Mouse (Mus musculus): ENCODE results near the gene Ppp2r5e.

The Ppp2r5e gene

DNA sequence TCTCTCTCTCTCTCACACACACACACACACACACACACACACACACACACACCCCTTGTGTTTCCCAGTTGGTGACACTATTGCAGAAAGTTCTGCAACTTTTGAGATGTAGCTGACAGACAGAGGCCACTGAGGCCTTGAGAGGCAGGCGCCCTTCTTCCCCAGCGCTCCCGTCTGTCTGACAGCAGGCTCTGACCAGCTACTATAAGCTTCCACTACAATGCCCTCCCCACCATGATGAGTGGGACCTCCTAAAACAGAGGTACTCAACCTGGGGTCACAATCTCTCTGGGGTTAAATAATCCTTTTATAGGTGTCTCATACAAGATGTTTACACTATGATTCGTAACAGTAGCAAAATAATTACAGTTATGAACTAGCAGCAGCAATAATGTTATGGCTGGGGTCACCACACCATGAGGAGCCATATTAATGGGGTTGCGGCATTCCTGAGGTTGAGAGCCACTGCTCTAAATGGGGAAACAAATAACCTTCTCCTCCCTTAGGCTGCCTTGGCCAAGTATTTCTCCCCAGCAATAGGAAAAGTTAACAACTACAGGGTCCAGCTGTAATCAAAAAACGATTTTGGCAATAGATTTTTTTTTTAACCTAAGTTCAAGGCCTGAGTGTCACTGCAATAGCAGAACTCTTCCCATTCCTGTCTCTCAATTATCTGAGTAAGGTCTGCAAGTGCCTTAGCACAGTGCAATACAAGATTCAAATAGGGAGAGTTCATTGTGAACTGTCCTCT lies 58.2 kb downstream of the Ppp2r5e start:
- DNase-seq (ENCODE audit: low spot score in 2 of 2) = no peak

DNA sequence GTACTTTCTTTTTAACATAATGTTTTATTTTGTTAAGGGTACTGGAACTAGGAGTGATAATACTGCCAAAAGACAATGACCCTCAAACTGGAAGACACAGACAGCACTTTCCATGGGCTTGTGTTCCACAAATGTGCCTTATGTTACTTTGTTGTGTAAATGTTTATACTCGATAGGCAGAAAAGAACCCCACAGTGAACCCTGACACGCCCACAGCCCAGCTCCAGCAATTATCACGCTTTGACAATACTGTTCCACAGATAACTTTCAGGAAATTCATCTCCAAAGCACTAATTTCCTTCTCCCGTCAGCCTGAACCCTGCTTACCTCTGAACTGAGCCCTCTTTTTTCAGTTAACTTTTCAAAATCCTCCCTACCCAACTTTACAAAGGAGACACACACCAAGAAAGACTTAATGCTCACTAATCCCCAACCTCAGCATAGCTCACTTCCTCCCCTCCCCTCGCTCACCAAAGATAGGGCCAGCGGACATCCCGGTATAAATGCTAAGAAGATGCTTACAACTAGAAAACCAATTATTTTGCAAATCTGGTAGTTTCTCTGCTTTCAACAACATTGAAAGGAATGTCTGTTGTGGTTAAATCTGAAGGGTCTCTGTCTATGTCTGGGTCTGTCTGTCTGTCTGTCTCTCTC lies 58.9 kb downstream of the Ppp2r5e start:
- no peak for DNase-seq (ENCODE audit: low spot score in 2 of 2)

DNA sequence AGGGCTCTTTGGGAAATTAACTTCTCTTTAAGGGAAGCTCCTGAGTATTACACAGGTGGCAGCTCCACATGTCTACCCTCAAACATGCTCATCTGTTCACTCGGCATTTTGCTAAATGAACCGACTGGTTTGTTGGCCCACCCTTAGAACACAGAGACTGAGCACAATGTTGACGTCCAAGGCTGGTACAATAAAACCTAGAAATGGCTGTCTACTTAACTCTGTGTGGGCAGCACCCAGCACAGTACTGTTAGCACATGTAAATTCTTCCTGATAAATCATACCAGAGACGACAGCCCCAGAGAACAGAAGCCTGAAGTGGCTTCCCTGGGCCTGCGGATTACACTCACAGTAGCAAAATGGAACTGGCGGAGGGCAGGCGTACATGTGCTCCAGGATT lies 59.5 kb downstream of the Ppp2r5e start:
- no peak for DNase-seq (ENCODE audit: low spot score in 2 of 2)

DNA sequence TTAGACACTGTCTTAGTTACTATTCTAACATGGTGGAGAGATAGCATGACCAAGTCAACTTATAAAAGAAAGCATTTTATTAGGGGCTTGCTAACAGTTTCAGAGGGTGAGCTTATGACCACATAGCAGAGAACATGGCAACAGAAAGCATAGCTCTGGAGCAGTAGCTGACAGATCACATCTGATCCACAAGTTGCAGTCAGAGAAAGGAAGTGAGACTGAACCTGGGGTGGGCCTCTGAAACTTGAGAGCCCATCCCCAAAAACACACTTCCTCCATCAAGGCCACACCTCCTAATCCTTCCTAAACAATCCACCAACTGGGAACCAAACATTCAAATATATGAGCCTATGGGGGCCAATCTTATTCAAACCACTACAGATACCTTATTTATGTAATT lies 62.9 kb downstream of the Ppp2r5e start:
- DNase-seq (ENCODE audit: low spot score in 2 of 2) = peak in 1 of 2 experiments; percentile 8

DNA sequence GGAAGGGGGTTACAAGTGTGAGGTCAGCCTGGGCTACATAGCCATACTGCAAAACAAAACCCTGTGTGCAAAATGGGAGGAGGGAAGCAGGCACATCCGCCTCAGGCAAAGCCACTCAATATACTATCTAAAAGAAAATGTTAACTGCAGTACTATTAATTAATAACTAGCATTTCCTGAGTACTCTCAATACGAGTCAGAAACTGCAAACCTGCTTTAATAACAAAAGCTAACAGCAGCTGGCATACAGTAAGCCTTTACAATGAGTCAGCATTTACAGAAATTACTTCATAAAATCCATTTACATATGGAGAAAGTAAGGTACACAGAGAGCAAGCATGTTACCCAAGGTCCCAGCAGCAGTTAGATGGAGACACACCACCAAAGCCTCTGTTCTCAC lies 64.2 kb downstream of the Ppp2r5e start:
- no peak for DNase-seq (ENCODE audit: low spot score in 2 of 2)

DNA sequence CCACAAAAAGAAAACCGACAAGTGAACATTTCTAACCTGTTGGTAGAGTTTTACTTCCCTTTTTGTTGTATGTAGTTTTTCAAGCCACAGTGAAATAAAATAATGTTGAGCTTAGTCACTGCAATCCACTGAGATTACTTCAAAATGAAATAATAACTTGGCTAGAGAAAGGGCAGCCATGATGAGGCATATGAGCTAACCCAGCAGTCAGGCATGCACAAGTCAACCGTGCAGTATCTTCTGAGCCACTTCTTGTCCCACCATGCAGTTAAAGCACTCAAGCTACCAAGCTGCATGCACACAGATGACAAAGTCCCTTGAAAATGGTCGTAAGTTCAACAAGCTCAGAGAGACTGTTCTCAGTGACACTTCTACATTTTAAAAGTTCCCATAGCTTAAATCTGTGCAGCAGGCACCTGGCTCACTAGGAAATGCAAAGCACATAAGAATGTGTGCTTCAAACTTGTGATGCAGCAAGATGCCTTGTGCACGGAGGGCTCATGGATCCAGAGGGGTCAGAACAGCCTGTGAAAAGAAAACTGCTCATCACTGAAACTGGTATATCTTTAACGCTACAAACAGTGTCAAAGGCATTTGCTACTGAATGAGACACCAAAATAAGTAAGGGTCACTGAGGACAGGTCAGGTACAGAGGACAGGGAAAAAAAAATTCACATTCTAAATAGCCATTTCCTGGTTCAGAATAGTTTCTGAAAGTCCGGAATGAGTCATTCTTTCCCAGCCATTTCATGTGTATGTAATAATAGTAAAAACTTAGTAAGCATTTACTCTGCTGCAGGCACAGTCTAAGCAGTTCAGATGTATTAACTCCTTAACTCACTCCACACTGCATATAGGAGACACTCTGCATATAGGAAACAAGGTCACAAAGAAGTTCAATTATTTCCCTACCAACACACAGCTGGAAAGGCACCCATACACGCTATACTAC lies 66.9 kb downstream of the Ppp2r5e start:
- DNase-seq (ENCODE audit: low spot score in 2 of 2) = no peak

DNA sequence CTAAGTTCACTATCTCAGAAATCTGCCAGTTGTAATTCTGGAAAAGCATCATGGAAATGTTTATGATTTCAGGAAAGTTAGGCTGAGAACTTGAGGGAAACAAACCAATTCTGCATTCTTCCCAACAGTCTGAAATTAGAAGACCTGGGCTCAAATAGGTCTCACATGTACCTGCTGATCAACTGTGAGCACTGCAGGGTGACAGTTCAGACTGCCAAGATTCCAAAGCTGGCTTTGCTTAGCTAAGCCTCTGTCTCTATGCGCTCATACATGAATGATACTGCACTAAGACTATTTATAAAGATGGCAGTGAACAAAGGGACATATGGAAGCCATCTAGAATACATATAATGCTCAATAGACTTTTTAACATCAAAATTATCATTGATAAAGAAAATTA lies 67.7 kb downstream of the Ppp2r5e start:
- DNase-seq (ENCODE audit: low spot score in 2 of 2) = no peak

DNA sequence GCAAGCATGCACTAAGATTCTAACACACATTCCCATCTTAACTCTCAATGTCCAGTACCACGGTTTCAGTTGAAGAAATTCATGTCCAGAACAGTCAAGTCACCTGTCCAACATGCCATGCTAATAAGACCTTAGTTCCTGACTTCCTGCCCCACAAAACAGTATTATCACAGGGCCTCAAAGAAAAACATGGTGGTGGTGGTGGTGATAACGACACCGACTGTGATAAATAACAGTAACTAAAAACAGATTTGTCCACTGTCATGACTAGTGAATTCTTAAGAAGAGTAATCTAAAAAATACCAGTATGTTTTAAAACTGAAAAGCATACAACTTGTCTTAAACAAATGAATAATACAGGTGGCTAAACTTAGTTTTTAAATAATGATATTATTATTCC lies 71.8 kb downstream of the Ppp2r5e start:
- DNase-seq (ENCODE audit: low spot score in 2 of 2) = no peak

DNA sequence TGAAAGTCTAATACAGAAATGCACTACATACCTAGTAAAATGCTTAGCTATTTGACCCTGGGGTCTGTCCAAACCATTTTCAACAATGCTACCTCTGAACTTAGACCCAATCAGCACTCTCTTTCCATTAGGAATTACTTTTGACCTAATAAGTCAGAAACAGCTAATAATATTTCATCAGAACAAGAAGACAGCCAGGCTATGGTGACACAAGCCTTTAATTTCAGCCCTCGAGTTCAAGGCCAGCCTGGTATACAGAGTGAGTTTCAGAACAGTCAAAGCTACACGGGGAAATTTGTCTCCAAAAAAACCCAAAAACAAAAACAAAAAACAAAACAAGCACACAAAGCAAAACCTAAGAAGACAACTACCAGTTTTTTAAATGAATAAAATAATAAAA lies 73.1 kb downstream of the Ppp2r5e start:
- no peak for DNase-seq (ENCODE audit: low spot score in 2 of 2)

DNA sequence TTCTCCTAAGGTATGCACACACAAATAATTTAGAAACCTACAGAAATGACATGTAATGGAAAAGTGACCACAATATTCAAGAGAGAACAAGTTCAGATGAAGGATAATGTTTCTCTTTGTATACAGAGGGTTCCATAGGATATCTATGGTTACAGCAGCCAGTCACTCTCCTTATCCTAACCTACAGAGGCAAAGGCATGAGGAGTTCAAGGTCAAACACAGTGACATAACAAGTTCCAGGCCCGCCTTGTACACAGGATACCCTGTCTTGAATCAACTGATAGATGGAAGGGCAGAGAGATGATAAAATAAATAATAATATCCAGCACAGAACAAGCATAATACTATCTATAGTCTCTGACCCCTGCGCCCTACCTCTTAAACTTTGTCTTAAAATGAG lies 73.7 kb downstream of the Ppp2r5e start:
- DNase-seq (ENCODE audit: low spot score in 2 of 2) = no peak

DNA sequence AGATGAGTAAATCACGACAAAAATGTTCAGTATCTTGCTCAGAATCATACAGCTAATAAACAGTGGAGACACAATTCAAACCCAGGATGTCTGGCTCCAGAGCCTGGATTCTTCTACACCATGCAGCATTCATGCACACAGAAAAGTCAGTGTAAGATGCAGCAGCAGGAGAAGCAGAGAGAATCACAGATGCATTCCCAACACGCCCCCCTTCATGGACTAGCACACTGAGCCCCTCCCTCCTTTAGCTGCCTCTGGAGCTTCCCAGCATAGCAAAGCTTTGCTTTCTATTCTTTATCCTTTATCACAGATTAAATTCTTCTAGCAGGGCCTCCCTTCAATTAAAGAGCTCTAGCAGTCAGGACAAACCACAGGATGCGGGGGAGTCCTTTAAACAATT lies 75.7 kb downstream of the Ppp2r5e start:
- no peak for DNase-seq (ENCODE audit: low spot score in 2 of 2)

DNA sequence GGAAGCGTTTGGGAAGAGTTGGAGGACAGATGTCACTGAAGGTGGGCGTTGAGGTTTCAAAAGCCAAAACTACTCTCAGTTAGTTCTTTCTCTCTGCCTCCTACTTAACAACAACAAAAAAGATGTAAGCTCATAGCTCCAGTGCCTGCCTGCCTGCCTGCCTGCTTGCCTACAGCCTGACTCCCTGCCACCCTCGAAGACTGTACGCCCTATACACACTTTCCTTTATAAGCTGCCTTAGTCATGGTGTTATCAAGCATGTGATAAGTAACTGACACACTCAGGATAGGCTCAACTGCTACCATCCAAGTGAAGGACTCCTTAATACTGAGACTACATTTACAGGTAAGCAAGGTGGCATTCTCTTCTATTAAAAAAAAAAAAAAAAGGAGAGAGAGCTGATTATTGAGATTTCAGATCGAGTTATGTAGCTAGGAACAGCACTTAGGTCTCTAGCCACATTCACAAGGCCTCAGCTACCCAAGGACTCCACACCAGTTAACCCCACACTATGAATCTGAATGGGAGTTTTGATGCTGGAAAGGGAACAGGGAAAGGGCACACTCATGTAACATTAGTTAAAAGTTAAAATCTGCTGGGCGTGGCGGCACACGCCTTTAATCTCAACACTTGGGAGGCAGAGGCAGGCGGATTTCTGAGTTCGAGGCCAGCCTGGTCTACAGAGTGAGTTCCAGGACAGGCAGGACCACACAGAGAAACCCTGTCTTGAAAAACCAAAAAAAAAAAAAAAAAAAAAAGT lies 76.7 kb downstream of the Ppp2r5e start:
- DNase-seq (ENCODE audit: low spot score in 2 of 2) = no peak

DNA sequence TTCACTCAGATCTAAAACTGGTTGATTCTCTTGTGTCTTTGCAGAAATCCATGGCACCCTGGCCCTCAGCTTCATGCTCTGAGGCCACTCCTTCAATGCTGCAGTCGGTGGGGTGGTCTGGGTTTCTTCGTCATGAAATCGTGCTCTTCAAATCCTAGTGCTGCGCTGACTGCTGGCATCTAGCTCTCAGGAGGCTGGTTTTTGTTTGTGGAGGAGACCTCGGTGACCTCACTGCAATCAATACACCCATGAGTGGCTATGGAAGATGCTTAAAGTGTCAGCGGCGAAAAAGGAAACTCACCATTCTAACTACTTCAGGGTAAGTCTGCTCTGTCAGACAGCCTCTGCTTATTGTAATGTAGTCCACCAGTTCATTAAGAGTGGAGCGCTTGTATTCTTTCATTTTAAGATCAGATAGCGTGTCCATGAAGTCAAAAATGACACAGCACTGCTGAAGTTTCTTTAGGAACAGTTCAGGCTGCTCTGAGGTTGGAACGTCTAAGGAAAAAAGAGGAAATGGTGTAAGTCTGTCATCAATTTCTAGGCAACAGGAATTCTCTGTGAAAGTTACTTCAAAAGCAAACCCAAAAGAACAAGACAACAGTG lies 80.6 kb downstream of the Ppp2r5e start:
- DNase-seq (ENCODE audit: low spot score in 2 of 2) = no peak

DNA sequence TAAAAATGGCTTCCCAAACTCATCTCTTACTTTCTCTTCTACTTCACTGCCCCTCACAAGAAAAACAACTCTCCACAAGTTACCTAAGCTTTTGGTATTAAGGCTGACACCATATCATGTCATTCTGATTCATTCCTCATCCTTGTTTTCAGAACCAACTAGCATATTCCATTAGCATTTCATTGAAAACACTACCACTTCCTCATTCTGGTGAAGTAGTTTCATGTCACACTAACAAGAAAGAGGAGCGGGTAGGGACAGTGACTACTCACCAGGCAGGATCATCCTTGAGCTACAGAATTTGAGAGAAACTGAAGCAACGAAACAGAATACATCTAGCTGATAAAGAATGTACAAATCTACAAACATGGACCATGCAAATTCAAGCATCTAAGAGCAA lies 84.5 kb downstream of the Ppp2r5e start:
- no peak for DNase-seq (ENCODE audit: low spot score in 2 of 2)

DNA sequence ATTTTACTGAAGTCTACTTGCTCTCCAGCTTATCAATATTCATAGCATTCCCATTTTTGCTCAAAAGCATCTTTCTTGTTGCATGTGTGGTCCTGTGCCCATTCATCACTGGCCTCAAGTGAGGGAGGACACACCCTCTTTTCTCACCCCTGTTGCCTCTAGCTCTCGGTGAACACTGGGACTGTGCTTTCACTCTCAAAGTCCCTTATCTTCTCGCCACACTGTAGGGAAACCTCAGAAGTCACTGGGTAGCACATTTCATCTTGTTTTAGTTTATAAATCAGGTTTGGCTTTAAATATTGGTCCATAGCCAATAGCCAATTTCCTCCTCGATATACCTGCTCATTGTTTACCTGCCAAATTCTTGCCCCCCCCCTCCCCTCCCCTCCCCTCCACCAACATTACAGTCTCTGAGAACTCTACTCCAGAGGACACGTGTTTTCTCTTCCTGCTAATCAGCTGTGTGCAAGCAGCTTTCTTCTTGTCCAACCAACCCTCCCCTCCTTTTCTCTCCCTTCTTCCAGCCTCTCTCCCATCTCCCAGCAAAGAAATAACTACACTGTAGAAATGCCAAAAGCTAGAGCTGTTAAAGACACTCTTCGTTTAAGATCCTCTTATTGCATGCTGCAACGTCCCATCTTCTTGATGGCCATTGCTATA lies 90.9 kb downstream of the Ppp2r5e start:
- DNase-seq (ENCODE audit: low spot score in 2 of 2) = no peak

DNA sequence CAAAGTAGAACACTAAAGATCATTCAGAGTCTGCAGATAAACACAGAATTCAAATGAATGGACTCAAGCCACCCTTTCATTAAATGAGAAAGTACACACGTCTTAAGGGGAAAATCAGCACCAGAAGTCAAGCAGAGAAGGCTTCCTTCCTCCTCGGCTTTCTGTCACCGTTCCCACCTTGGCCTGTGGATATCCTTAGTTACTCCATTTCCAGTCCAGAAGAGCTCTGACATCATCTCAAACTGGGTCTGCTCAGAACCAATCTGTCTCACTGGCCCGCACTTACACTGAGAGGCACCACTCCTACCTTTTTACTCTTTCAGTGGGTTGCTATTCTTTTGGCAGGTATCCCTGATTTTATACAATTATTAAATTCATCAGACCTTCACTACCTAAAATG lies 93.4 kb downstream of the Ppp2r5e start:
- DNase-seq (ENCODE audit: low spot score in 2 of 2) = no peak

DNA sequence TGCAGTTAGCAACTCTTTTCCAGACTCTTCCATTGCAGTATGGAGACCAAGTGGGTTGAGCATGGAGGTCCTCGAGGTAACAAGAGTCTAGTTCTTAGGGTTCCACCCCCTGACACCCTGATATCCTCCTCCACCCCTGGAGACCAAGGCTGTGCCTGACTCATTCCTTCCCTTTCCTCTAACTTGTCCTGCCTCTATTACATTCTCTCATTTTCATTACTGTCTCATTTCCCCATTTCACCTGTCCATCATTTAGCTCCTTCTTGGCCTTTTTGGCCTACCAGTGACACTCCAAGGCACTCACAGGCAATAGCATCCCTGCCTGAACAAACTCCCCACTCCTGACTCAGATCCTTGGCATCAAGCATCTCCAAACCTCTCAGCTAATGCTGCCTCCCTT lies 98.3 kb downstream of the Ppp2r5e start:
- no peak for DNase-seq (ENCODE audit: low spot score in 2 of 2)

DNA sequence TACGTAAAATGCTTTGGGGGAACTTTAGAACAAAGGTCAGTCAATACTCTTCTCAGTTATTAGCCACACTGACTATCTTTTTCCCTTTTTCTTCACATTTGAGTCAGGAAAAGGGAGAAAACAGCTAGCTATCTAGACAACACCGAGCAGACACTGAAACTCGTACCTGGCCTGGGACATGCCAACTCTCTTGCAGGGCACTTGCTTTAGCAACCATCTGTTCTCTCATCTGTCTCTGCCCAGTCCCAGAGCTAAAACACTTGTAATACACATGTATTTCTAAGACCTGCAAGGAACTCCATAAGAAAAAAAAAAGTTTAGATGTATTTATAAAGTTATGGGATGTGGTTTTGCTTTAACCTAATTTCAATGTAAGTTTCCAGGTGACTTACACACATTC lies 100.4 kb downstream of the Ppp2r5e start:
- DNase-seq (ENCODE audit: low spot score in 2 of 2) = no peak

DNA sequence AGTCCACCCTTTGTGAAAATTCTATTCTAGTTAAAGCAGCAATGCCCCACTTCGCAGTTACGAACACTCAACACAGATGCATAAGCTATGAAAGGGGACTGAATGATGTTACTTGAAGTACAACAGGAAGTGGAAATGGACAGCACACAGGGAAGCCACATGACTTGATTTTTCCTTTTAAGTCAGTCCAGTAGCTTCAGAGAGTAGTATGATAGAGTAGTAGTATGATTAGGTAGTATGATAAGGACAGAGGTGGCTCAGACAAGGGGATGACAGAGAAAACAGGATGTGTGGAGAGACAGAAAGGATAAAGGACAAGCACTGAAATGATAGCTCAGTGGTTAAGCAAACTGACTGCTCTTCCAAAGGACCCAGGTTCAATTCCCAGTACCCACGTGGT lies 101.4 kb downstream of the Ppp2r5e start:
- no peak for DNase-seq (ENCODE audit: low spot score in 2 of 2)

DNA sequence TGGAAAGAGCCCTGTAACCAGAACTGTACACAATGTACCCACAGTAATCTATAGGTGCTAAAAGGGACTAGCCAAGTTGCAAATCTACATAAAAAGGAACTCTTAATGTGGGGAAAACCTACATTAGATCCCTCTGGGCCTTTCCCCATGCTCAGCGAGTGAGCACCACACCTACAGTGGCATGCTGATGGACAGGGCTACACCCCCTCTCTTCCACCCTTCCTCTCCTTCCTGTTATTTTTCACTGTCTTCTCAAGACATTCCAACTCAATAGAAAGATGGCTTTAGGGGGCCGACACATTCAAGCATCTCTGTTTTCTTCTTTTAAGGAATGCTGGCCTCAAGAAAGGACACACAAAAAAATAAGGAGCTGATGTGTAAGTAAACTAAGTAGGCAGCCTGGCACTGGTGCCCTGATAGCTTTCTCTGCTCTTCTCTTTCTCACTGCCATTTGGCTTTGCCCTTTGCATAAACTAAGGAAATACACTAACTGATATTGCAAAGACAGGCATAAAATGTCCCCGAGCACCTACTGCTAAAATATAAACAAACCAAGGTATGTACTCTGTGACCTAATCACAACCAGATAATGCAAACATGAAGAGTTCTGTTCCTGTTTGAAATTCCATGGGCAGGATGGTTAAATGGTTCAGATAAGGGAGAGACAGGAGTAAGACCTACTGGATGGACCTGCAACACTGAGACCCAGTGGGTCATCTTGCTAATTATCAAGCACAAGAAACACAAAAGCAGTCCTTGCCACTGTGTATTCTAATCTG lies 103.3 kb downstream of the Ppp2r5e start:
- DNase-seq (ENCODE audit: low spot score in 2 of 2) = no peak

Data from spleen, postnatal 36 days (tissue).